Mouse (Mus musculus): ENCODE data around the gene Alpk3. TPM values are rescaled to one million over a fixed set of nuclear protein-coding genes. Genes with fewer than 3 reads are reported as not detected.

The Alpk3 gene
- polyA plus RNA-seq, 1 experiment from 2014 or later, result 15.1 TPM

DNA sequence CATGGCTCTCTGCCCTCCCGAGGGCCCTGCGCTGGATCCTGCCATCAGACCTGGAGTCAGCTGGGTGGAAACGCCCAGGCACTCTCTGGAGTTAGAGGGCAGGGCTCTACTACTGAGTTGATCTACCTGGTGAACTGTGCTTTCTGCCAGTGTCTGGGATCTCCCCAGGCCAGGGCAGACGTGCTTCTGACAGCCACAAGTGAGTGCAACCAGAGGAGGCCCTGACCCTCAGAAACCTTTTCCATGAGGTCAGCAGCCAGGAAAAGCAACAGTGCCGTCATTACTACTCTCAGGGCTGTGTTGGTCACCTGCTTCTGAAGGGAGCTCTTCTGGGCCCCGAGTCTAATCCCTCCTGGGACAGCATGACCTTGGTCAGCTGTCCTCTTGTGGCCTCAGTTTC, 19.6 kb downstream of the Alpk3 start:
- peak overlapping the region; percentile 25 for H3K4me3 ChIP-seq
- WGBS, result 43% methylated on average over 6 of the region's 6 CpGs
- no peaks in the 10 kb centered on the region for H3K27me3 ChIP-seq (ENCODE audit: insufficient read depth, poor library complexity, severe bottlenecking)
- peaks cover 80% of the 10 kb centered on the region for H3K4me1 ChIP-seq
- peaks cover 73% of the 10 kb centered on the region for H3K36me3 ChIP-seq
- no peaks in the 10 kb centered on the region for H3K9me3 ChIP-seq
- peak; percentile 90 for DNase-seq (ENCODE audit: low spot score)
- peak overlapping the region; percentile 91 for H3K27ac ChIP-seq

DNA sequence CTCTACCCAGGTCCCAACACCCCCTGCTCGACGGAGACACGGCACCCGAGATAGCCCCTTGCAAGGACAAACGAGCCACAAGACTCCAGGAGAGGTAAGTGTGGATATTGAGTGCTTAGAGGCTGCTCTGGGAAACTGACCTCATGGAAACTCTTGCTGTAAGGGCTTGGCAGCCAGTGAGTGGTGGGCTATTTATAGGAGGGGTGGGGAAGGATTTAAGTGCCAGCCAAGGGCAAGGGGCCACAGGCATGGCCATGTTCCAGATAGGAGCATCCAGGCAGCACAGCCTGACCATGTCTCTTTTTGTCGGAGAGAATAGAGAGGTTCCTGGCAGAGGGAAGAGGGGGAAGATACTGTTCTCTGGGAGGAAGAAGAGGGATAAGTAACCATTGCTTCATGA, 21.3 kb downstream of the Alpk3 start:
- H3K27ac ChIP-seq, result peak overlapping the region; percentile 91
- H3K27me3 ChIP-seq (ENCODE audit: insufficient read depth, poor library complexity, severe bottlenecking), result no peaks in the 10 kb centered on the region
- H3K36me3 ChIP-seq, result peaks cover 67% of the 10 kb centered on the region
- H3K4me1 ChIP-seq, result peaks cover 71% of the 10 kb centered on the region
- H3K9me3 ChIP-seq, result no peaks in the 10 kb centered on the region
- WGBS, result 41% methylated on average over 6 of the region's 6 CpGs
- peak; percentile 88 for DNase-seq (ENCODE audit: low spot score)
- peak overlapping the region; percentile 16; the same call in 1 of the 2 replicates for H3K4me3 ChIP-seq

DNA sequence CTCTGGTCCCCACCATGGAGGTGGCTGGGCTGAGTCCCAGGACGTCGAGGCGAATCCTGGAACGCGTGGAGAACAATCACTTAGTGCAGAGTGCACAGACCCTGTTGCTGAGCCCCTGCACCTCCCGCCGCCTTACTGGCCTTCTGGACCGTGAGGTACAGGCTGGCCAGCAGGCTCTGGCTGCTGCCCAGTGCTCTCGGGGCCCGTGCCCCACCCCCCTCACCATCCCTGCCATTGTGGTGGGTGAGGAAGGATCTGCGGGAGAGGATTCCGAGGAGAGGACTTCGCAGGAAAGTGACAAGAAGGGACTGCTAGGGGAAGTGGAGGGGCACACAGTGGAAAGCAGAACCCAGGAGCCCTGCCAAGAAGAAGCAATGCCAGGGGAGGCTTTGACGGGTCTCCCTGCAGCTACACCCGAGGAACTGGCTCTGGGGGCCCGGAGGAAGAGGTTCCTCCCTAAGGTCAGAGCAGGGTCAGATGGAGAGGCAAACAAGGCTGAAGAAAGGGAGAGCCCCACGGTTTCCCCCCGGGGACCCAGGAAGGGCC, 36.1 kb downstream of the Alpk3 start:
- 62% methylated on average over 18 of the region's 18 CpGs for WGBS
- H3K4me1 ChIP-seq, result peaks cover 23% of the 10 kb centered on the region
- no peaks in the 10 kb centered on the region for H3K27me3 ChIP-seq (ENCODE audit: insufficient read depth, poor library complexity, severe bottlenecking)
- no peaks in the 10 kb centered on the region for H3K9me3 ChIP-seq
- peaks cover 70% of the 10 kb centered on the region for H3K36me3 ChIP-seq
- peak overlapping the region; percentile 80 for H3K27ac ChIP-seq
- no peak overlapping the region for H3K4me3 ChIP-seq
- DNase-seq (ENCODE audit: low spot score), result no peak

DNA sequence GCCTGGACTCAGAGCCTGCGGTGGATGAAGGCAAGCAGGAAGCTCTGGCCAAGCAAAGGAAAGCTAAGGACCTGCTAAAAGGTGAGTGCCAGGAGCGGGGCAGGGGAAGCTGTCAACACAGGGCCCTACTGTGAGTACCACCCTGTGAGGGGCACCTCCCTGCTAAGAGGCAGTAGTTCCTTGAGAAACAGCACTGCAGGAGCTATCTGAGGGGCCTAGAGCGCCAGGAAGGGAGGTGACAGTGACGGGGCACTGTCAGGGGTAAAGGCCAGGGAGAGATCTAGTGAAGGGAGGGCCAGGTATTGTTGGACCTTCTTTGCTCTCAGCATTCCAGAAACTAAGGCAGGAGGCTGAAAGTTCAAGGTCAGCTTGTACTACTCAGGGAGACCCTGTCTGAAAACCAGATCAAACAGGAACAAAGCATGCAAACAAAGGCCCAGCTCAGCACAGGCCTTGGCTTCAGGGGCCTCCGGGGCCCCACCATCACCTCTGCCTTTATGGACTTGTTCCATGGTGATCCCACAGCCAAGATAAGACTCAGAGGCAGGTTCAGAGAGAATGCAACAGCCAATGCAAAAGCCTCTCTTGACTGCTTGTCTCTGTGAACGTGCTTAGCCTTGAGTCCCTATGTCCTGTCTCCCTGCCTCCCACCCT, 36.8 kb downstream of the Alpk3 start:
- DNase-seq (ENCODE audit: low spot score), result no peak

DNA sequence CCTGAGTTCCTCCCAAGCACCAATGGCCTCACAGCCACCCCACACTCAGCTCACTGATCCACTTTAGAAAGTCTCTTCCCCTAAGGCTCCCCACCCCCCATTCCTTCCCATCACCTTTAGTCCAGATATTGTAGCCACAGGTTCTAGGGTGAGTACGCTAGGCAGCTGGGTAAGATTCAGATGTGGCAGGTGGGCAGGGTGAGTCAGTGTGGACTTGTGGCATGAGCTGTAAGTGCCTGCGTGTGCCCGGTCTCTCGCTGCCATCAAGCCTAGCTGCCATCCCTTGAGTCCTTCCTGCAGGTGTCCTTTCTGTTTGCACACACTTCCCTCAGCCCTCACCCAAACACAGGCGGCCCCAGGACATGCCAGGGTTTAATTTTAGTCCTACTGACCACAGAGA, 42.9 kb downstream of the Alpk3 start:
- H3K36me3 ChIP-seq, result peaks cover 90% of the 10 kb centered on the region
- no peak overlapping the region for H3K4me3 ChIP-seq
- H3K9me3 ChIP-seq, result no peaks in the 10 kb centered on the region
- H3K4me1 ChIP-seq, result peaks cover 9% of the 10 kb centered on the region; the same call in 1 of the 2 replicates
- DNase-seq (ENCODE audit: low spot score), result no peak
- H3K27me3 ChIP-seq (ENCODE audit: insufficient read depth, poor library complexity, severe bottlenecking), result no peaks in the 10 kb centered on the region
- 83% methylated on average over 5 of the region's 5 CpGs for WGBS
- H3K27ac ChIP-seq, result no peak overlapping the region

More for the DNA sequence above, 36.8 kb downstream of the Alpk3 start:
- Histone ChIP-seq H3K27me3 (ENCODE audit: insufficient read depth, poor library complexity, severe bottlenecking) (no peaks in the 10 kb centered on the region), H3K27ac (peak overlapping the region; percentile 80), H3K4me1 (peaks cover 23% of the 10 kb centered on the region), H3K36me3 (peaks cover 74% of the 10 kb centered on the region), H3K4me3 (no peak overlapping the region), H3K9me3 (no peaks in the 10 kb centered on the region)
- WGBS, result 56% methylated on average over 6 of the region's 6 CpGs

DNA sequence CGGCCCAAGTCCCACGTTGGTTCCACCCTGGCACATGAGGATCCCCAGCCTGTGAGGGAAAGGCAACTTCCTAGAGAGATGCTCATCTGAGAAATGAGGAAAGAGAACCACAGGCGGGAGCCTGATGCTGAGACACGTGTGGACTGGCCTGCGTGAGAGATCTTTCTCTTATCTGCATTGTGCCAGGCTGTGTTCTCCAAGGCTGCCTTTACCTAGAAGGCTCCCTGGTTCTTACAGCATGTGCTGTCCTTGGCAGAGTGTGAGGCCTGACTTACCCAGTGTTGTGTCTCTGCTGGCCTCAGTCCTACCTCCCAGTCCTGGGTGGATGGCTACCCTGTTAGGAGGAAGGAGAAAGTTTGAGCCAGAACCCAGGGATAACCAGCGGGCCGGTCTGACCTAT, 45.5 kb downstream of the Alpk3 start:
- H3K27ac ChIP-seq, result no peak overlapping the region
- no peaks in the 10 kb centered on the region for H3K27me3 ChIP-seq (ENCODE audit: insufficient read depth, poor library complexity, severe bottlenecking)
- peaks cover 73% of the 10 kb centered on the region for H3K36me3 ChIP-seq
- no peak overlapping the region for H3K4me3 ChIP-seq
- H3K9me3 ChIP-seq, result no peaks in the 10 kb centered on the region
- peaks cover 9% of the 10 kb centered on the region; the same call in 1 of the 2 replicates for H3K4me1 ChIP-seq
- DNase-seq (ENCODE audit: low spot score), result peak; percentile 68
- WGBS, result 89% methylated on average over 7 of the region's 7 CpGs

DNA sequence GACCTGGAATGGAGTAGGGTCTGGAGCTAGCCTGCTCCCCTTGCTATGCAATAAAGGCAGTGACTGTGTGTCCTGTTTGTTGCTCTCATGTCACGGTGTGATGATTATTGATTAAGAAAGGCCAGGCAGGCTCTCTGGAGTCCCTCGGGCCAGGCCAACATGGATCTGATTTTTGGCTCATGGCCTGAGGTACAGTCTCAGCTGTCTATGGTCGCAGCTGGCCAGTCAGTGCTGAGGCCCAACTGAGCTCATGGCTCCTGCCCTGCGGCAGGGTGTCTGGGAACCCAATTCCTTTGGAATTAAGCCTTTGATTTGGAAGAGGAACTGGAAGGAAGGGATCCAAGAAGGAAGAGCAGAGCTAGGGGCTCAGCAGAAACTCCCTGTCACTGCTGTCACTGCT, 48.1 kb downstream of the Alpk3 start:
- Histone ChIP-seq H3K4me3 (no peak overlapping the region), H3K36me3 (peaks cover 46% of the 10 kb centered on the region), H3K4me1 (peaks cover 26% of the 10 kb centered on the region), H3K27ac (no peak overlapping the region), H3K27me3 (ENCODE audit: insufficient read depth, poor library complexity, severe bottlenecking) (no peaks in the 10 kb centered on the region), H3K9me3 (no peaks in the 10 kb centered on the region)
- no peak for DNase-seq (ENCODE audit: low spot score)
- WGBS, result 65% methylated on average over 4 of the region's 4 CpGs

DNA sequence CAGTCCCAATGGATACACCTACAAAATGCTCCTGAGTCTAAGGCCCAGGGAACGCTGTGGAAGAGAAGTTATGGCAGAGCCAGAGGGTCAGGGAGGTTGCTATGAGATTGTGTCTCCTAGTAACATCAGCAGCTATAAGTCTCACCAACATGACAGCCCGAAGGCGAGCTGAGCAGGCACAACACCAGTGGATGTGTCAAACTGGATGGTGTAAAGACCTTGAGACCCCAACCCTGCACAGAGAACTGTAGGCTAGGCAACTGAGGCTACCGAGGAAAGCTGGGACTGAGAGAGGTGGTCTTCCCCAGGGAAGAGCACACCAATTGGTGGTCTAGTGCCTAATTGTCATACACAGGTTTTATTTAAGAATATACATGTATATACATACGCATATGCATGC, 50.8 kb downstream of the Alpk3 start:
- H3K4me1 ChIP-seq, result peaks cover 35% of the 10 kb centered on the region
- peaks cover 22% of the 10 kb centered on the region for H3K36me3 ChIP-seq
- 86% methylated on average over 5 of the region's 5 CpGs for WGBS
- no peaks in the 10 kb centered on the region for H3K9me3 ChIP-seq
- DNase-seq (ENCODE audit: low spot score), result no peak
- no peaks in the 10 kb centered on the region for H3K27me3 ChIP-seq (ENCODE audit: insufficient read depth, poor library complexity, severe bottlenecking)
- no peak overlapping the region for H3K27ac ChIP-seq
- H3K4me3 ChIP-seq, result no peak overlapping the region

DNA sequence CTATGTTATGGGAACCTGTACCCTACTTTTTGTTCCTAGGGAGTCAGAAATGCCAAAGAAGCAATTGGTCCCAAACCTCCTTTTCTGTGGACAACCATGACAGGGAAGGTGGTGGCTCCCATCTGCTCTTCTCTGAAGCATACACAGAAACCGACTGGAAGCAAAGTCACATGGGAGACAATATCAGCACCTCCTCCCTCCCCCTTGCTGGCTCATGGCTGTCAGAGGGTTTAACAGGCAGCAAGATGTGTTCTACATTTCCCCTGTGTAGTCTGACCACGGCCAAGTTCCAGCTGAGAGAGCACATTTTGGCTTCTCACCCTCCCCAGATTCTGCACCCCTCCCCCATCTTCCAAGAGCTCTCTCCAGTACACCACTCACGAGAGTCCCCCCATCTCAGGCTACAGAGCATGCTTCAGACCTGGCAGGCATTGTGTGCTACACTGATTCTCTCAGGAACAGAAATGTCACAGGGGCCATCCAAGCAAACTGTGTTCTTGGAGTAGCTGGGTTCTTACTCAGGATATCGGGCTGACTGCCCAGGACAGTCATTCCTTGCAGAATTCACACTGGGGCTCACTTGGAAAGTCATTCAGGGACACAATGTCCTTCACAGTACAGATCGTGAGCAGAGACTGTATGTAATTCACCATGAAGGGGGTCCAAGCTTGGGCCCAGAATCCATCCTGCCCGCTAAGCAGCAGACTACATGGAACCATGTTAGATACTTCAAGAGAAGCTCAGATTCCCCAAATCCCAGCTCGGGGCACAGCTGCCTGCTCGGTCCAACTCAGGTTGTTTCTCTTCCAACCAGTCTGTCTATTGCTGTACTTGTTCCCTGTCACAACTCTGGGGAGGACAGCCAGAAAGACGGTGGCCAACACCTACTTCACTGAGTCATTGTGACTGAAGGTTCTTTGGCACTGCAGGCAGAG, 52.6 kb downstream of the Alpk3 start:
- H3K4me3 ChIP-seq, result no peak overlapping the region
- WGBS, result 55% methylated on average over 9 of the region's 9 CpGs
- peaks cover 32% of the 10 kb centered on the region for H3K4me1 ChIP-seq
- H3K27me3 ChIP-seq (ENCODE audit: insufficient read depth, poor library complexity, severe bottlenecking), result peaks cover 5% of the 10 kb centered on the region; the same call in 1 of the 2 replicates
- H3K9me3 ChIP-seq, result no peaks in the 10 kb centered on the region
- no peak for DNase-seq (ENCODE audit: low spot score)
- H3K36me3 ChIP-seq, result peaks cover 7% of the 10 kb centered on the region; the same call in 1 of the 2 replicates
- peak overlapping the region; percentile 65 for H3K27ac ChIP-seq

DNA sequence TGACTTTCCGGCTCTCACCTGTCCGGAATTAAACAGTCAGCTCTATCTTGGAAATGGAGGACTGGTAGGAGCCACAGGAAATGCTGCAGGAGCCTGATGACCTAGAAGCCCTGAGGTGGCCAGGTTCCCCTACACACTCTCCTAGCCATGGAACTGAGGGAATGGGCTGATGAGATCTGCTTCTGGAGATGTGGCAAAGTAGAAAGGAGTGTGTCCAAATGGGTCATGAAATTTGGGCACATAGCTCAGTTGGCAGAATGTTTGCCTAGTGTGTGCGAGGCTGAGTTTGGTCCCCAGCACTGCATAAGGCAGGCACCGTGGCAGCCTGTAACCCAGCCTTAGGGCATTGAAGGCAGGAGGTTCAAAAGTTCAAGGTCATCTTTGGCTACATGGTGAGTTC, 53.4 kb downstream of the Alpk3 start:
- Histone ChIP-seq H3K9me3 (no peaks in the 10 kb centered on the region), H3K27me3 (ENCODE audit: insufficient read depth, poor library complexity, severe bottlenecking) (peaks cover 12% of the 10 kb centered on the region; the same call in 1 of the 2 replicates), H3K36me3 (peaks cover 2% of the 10 kb centered on the region; the same call in 1 of the 2 replicates), H3K4me1 (peaks cover 40% of the 10 kb centered on the region), H3K27ac (peak overlapping the region; percentile 65; the same call in 1 of the 2 replicates), H3K4me3 (no peak overlapping the region)
- DNase-seq (ENCODE audit: low spot score), result no peak
- 89% methylated on average over 4 of the region's 4 CpGs for WGBS

DNA sequence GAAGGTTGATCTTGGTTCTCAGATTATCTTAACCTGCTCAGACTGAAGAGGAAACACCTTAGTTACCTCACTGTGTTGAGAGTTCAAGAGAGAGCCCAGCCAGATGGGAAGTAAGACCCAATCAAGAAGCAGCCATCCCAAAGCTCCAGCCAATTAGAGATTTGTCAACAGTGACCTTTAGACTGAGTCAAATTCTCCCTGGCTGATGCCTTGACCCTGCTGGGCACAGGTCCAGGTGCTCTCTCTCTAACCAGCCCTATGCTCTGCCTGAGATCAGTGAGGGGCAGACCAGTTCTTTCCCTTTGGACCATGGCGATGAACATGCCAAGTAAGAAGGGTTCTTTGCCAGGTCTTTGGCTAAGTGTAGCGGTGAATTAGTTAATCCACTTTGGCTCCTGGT, 54.3 kb downstream of the Alpk3 start:
- H3K9me3 ChIP-seq, result no peaks in the 10 kb centered on the region
- H3K4me3 ChIP-seq, result no peak overlapping the region
- H3K27me3 ChIP-seq (ENCODE audit: insufficient read depth, poor library complexity, severe bottlenecking), result peaks cover 15% of the 10 kb centered on the region
- H3K4me1 ChIP-seq, result peaks cover 47% of the 10 kb centered on the region
- no peak overlapping the region for H3K27ac ChIP-seq
- no peak for DNase-seq (ENCODE audit: low spot score)
- WGBS, result 87% methylated on average over 2 of the region's 2 CpGs
- no peaks in the 10 kb centered on the region for H3K36me3 ChIP-seq

DNA sequence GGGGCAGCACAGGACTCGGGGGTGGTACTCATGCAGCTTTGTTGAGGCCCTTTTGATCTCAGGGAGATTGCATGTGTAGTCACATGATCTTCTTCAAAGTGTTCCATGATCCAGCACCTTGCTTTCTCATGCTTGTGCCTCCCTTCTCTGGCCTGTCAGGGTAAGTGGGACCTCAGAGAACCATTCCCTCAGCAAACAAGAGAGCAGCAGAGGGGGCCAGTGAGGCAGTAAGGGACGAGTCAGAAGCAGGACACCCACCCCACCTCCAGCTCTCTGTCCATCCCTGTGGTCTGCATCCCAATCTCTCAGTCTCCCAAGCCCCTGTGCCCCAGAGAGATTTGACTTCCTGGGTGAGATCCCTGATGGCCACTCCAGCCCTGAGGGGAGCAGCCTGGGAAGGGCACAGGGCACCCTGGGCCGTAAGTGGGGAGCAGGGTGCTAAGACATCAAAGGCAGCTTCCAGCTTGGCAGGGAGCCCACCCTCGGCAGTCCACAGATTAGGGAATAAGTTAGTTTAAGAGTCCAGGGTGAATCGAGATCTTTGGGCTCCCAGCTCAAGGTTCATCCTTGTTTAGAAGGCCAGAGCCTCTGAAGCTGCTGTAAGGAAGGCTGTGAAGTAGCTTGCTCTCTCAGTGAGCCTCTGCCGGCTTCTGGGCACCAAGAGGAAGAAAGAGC, 55.4 kb downstream of the Alpk3 start:
- Histone ChIP-seq H3K4me3 (no peak overlapping the region), H3K9me3 (no peaks in the 10 kb centered on the region), H3K27me3 (ENCODE audit: insufficient read depth, poor library complexity, severe bottlenecking) (peaks cover 16% of the 10 kb centered on the region), H3K4me1 (peaks cover 48% of the 10 kb centered on the region), H3K36me3 (no peaks in the 10 kb centered on the region), H3K27ac (no peak overlapping the region)
- WGBS, result 45% methylated on average over 6 of the region's 6 CpGs
- DNase-seq (ENCODE audit: low spot score), result no peak
